Mouse (Mus musculus) heart, embryonic 11.5 days (tissue): ENCODE data around the gene Ros1. TPM values are rescaled to one million over a fixed set of nuclear protein-coding genes. Genes with fewer than 3 reads are reported as not detected.

Source experiments
- ATAC-seq: fragments of 200-750 bp; cut with Nextera tagmentation; replicated peaks from 2 replicates; pipeline ENCODE4 v1.8.0; 2017; ENCODE audit warnings: moderate library complexity; ENCODE audit not compliant: insufficient number of reproducible peaks, low FRiP score, low TSS enrichment
- H3K27ac ChIP-seq: fragments of 300-500 bp; sonication (generic); 2 replicates; pipeline ENCODE4 v1.5.1; 2014; ENCODE audit warnings: mild to moderate bottlenecking, low read depth, low read length
- H3K27me3 ChIP-seq: fragments of 300-500 bp; sonication (generic); 2 replicates; pipeline ENCODE4 v1.6.1; 2014; ENCODE audit warnings: mild to moderate bottlenecking, low read length, mixed read lengths; ENCODE audit not compliant: control insufficient read depth, insufficient read depth
- H3K36me3 ChIP-seq: fragments of 300-500 bp; sonication (generic); 2 replicates; pipeline ENCODE4 v1.6.1; 2014; ENCODE audit warnings: mild to moderate bottlenecking, low read length, moderate library complexity, mixed read lengths; ENCODE audit not compliant: control insufficient read depth, insufficient read depth
- H3K4me1 ChIP-seq: fragments of 300-500 bp; sonication (generic); 2 replicates; pipeline ENCODE4 v1.6.1; 2014; ENCODE audit warnings: low read length; ENCODE audit not compliant: control insufficient read depth, insufficient read depth
- H3K4me2 ChIP-seq: fragments of 300-500 bp; sonication (generic); 2 replicates; pipeline ENCODE4 v1.6.1; 2014; ENCODE audit warnings: mild to moderate bottlenecking, moderate library complexity
- H3K4me3 ChIP-seq: fragments of 300-500 bp; sonication (generic); 2 replicates; pipeline ENCODE4 v1.5.1; 2014; ENCODE audit warnings: low read depth, low read length
- H3K9ac ChIP-seq: fragments of 300-500 bp; sonication (generic); 2 replicates; pipeline ENCODE4 v1.6.1; 2014; ENCODE audit warnings: mild to moderate bottlenecking, low read depth, low read length, moderate library complexity
- H3K9me3 ChIP-seq: fragments of 300-500 bp; sonication (generic); replicated peaks from 2 replicates; pipeline ENCODE4 v1.6.1; 2016; ENCODE audit warnings: low read length; ENCODE audit not compliant: control insufficient read depth
- WGBS: fragments of 180-500 bp; shearing (Covaris S2); extraction: QIAGEN DNeasy Blood & Tissue Kit; methylation state at CpG from one replicate; pipeline ENCODE4 v1.1.7; 2014; ENCODE audit not compliant: insufficient replicate concordance; 5-methylcytosine and 5-hydroxymethylcytosine counted together
- polyA plus RNA-seq: library from polyadenylated mRNA; unstranded; fragments of >200 nt; fragmentation: Nextera tagmentation; extraction: Ambion mirVana; gene quantifications from 2 replicates; pipeline ENCODE4 v1.2.1, GENCODE M21; 2014

Ros1 gene
- polyA plus RNA-seq, 1 experiment from 2014 or later = not detected

- Histone ChIP-seq H3K4me2 (no peak overlapping the region), H3K27me3 (no peaks in the 10 kb centered on the region), H3K4me3 (no peak overlapping the region), H3K27ac (no peak overlapping the region), H3K9ac (no peak overlapping the region), H3K9me3 (no peaks in the 10 kb centered on the region), H3K4me1 (no peaks in the 10 kb centered on the region), H3K36me3 (no peaks in the 10 kb centered on the region)
- 61% methylated on average over 4 of the region's 4 CpGs for WGBS
- ATAC-seq = no peak
Measured at GRCm38 (mm10) chr10:52174376-52174775, 20.7 kb downstream of the Ros1 start.

- Histone ChIP-seq H3K36me3 (no peaks in the 10 kb centered on the region), H3K4me1 (no peaks in the 10 kb centered on the region), H3K4me2 (no peak overlapping the region), H3K27me3 (no peaks in the 10 kb centered on the region), H3K9me3 (no peaks in the 10 kb centered on the region), H3K4me3 (no peak overlapping the region), H3K9ac (no peak overlapping the region), H3K27ac (no peak overlapping the region)
- no peak for ATAC-seq
- 77% methylated on average over 1 of the region's 1 CpGs for WGBS
Measured at GRCm38 (mm10) chr10:52170489-52170888, 24.6 kb downstream of the Ros1 start.

- H3K4me3 ChIP-seq = no peak overlapping the region
Measured at GRCm38 (mm10) chr10:52169841-52170240, 25.2 kb downstream of the Ros1 start.

GRCm38 (mm10) chr10:52165376-52165775 is 29.7 kb downstream of the Ros1 start:
- Histone ChIP-seq H3K36me3 (no peaks in the 10 kb centered on the region), H3K4me3 (no peak overlapping the region), H3K27ac (no peak overlapping the region), H3K27me3 (no peaks in the 10 kb centered on the region), H3K9ac (no peak overlapping the region), H3K4me1 (no peaks in the 10 kb centered on the region), H3K4me2 (no peak overlapping the region), H3K9me3 (no peaks in the 10 kb centered on the region)
- 29% methylated on average over 1 of the region's 1 CpGs for WGBS
- ATAC-seq = no peak

More at GRCm38 (mm10) chr10:52169841-52170240, 25.2 kb downstream of the Ros1 start:
- Histone ChIP-seq H3K4me1 (no peaks in the 10 kb centered on the region), H3K27me3 (no peaks in the 10 kb centered on the region), H3K4me2 (no peak overlapping the region), H3K9ac (no peak overlapping the region), H3K9me3 (no peaks in the 10 kb centered on the region), H3K36me3 (no peaks in the 10 kb centered on the region), H3K27ac (no peak overlapping the region)
- no peak for ATAC-seq
- 83% methylated on average over 5 of the region's 5 CpGs for WGBS

- ATAC-seq = no peak
- Histone ChIP-seq H3K36me3 (no peaks in the 10 kb centered on the region), H3K9ac (no peak overlapping the region), H3K4me2 (no peak overlapping the region), H3K4me1 (no peaks in the 10 kb centered on the region), H3K4me3 (no peak overlapping the region), H3K27ac (no peak overlapping the region), H3K9me3 (no peaks in the 10 kb centered on the region), H3K27me3 (no peaks in the 10 kb centered on the region)
- WGBS = 49% methylated on average over 3 of the region's 3 CpGs
Measured at GRCm38 (mm10) chr10:52160604-52161003, 34.4 kb downstream of the Ros1 start.

- ATAC-seq = no peak
- H3K4me1 ChIP-seq = no peaks in the 10 kb centered on the region
- no peaks in the 10 kb centered on the region for H3K9me3 ChIP-seq
- H3K4me3 ChIP-seq = no peak overlapping the region
- no peaks in the 10 kb centered on the region for H3K27me3 ChIP-seq
- no peak overlapping the region for H3K27ac ChIP-seq
- H3K4me2 ChIP-seq = no peak overlapping the region
- H3K36me3 ChIP-seq = no peaks in the 10 kb centered on the region
- no peak overlapping the region for H3K9ac ChIP-seq
- 86% methylated on average over 3 of the region's 3 CpGs for WGBS
Measured at GRCm38 (mm10) chr10:52159704-52160103, 35.3 kb downstream of the Ros1 start.

- Histone ChIP-seq H3K9ac (no peak overlapping the region), H3K4me2 (no peak overlapping the region), H3K27me3 (no peaks in the 10 kb centered on the region), H3K4me3 (no peak overlapping the region), H3K27ac (no peak overlapping the region), H3K36me3 (no peaks in the 10 kb centered on the region), H3K9me3 (no peaks in the 10 kb centered on the region), H3K4me1 (no peaks in the 10 kb centered on the region)
- 17% methylated on average over 4 of the region's 4 CpGs for WGBS
- peak; percentile 55; the same call in 1 of the 2 replicates for ATAC-seq
Measured at GRCm38 (mm10) chr10:52133354-52134074, 61.5 kb downstream of the Ros1 start.

- no peak for ATAC-seq
- Histone ChIP-seq H3K9me3 (no peaks in the 10 kb centered on the region), H3K36me3 (no peaks in the 10 kb centered on the region), H3K27me3 (no peaks in the 10 kb centered on the region), H3K9ac (no peak overlapping the region), H3K4me1 (no peaks in the 10 kb centered on the region), H3K4me3 (no peak overlapping the region), H3K4me2 (no peak overlapping the region), H3K27ac (no peak overlapping the region)
- 70% methylated on average over 2 of the region's 2 CpGs for WGBS
Measured at GRCm38 (mm10) chr10:52130762-52131161, 64.3 kb downstream of the Ros1 start.

GRCm38 (mm10) chr10:52128874-52129412 is 66.1 kb downstream of the Ros1 start:
- Histone ChIP-seq H3K27ac (no peak overlapping the region), H3K4me3 (no peak overlapping the region), H3K27me3 (no peaks in the 10 kb centered on the region), H3K4me1 (no peaks in the 10 kb centered on the region), H3K9ac (no peak overlapping the region), H3K4me2 (no peak overlapping the region), H3K9me3 (no peaks in the 10 kb centered on the region), H3K36me3 (no peaks in the 10 kb centered on the region)
- ATAC-seq = no peak
- WGBS = 49% methylated on average over 5 of the region's 5 CpGs
